Mouse (Mus musculus) midbrain, postnatal 0 days (tissue): Measurements from ENCODE around the gene Gm10272. TPM values are rescaled to one million over a fixed set of nuclear protein-coding genes. Genes with fewer than 3 reads are reported as not detected.
A peak's percentile ranks its signal among the peaks of the same experiment; 100 is the strongest.
"Not testable (repeated sequence)": the region's sequence is repeated elsewhere in the genome, so short reads cannot be mapped to it uniquely, and the experiment has no call there.

Experiments
- ATAC-seq: fragments of 200-750 bp; cut with Nextera tagmentation; 2 replicates; pipeline ENCODE4 v1.8.0; 2017; ENCODE audit warnings: moderate number of reproducible peaks, mild to moderate bottlenecking, moderate TSS enrichment, moderate library complexity; ENCODE audit not compliant: low FRiP score
- DNase-seq: peaks from one replicate; pipeline ENCODE4 v3.0.0-alpha.2; 2015; ENCODE audit warnings: low spot score
- H3K27ac ChIP-seq: fragments of 300-500 bp; sonication (generic); 2 replicates; pipeline ENCODE4 v1.5.1; 2014; ENCODE audit warnings: low read depth, mild to moderate bottlenecking, low read length, mixed read lengths
- H3K27me3 ChIP-seq: fragments of 300-500 bp; sonication (generic); 2 replicates; pipeline ENCODE4 v1.6.1; 2014; ENCODE audit warnings: low read length, control low read depth, mixed read lengths; ENCODE audit not compliant: insufficient read depth
- H3K36me3 ChIP-seq: fragments of 300-500 bp; sonication (generic); 2 replicates; pipeline ENCODE4 v1.6.1; 2014; ENCODE audit warnings: low read length, control low read depth, mixed read lengths; ENCODE audit not compliant: insufficient read depth
- H3K4me1 ChIP-seq: fragments of 300-500 bp; sonication (generic); 2 replicates; pipeline ENCODE4 v1.6.1; 2014; ENCODE audit warnings: mild to moderate bottlenecking, control low read depth, antibody characterized with exemption, low read length, mixed read lengths; ENCODE audit not compliant: insufficient read depth
- H3K4me2 ChIP-seq: fragments of 300-500 bp; sonication (generic); 2 replicates; pipeline ENCODE4 v1.6.1; 2014; ENCODE audit warnings: low read depth, mild to moderate bottlenecking, low read length, mixed read lengths; ENCODE audit not compliant: poor library complexity, severe bottlenecking
- H3K4me3 ChIP-seq: fragments of 300-500 bp; sonication (generic); 2 replicates; pipeline ENCODE4 v1.5.1; 2014; ENCODE audit warnings: low read depth, mild to moderate bottlenecking, low read length, moderate library complexity
- H3K9ac ChIP-seq: fragments of 300-500 bp; sonication (generic); replicated peaks from 2 replicates; pipeline ENCODE4 v1.6.1; 2014; ENCODE audit warnings: mild to moderate bottlenecking, low read length, moderate library complexity, mixed read lengths; ENCODE audit not compliant: poor library complexity, severe bottlenecking
- H3K9me3 ChIP-seq: fragments of 300-500 bp; sonication (generic); 2 replicates; pipeline ENCODE4 v1.6.1; 2016; ENCODE audit warnings: low read length, control low read depth
- CTCF ChIP-seq: IDR thresholded peaks from 2 replicates; pipeline ENCODE4 v1.5.1; 2016; ENCODE audit warnings: antibody characterized with exemption, mild to moderate bottlenecking
- WGBS: fragments of 180-500 bp; shearing (Covaris S2); extraction: QIAGEN DNeasy Blood & Tissue Kit; methylation state at CpG from one replicate; pipeline ENCODE4 v1.1.7; 2014; 5-methylcytosine and 5-hydroxymethylcytosine counted together
- polyA plus RNA-seq: library from polyadenylated mRNA; unstranded; fragments of >200 nt; fragmentation: Nextera tagmentation; extraction: Ambion mirVana; gene quantifications from 2 replicates; pipeline ENCODE4 v1.2.1, GENCODE M21; 2015
- total RNA-seq: library from RNA; depleted of rRNA; stranded (reverse); fragments of >200 nt; gene quantifications from 2 replicates; pipeline ENCODE4 v1.2.3, GENCODE M21; 2014

Gene Gm10272
- total and polyA plus RNA-seq, 2 experiments from 2014 or later, result not detected

GRCm38 (mm10) chr10:77715507-77715906, 9.1 kb downstream of the Gm10272 start, which contains the start of gene Gm10142:
Gm10142 (plus strand) TSS chr10:77715807.
- Histone ChIP-seq H3K9ac (no peak within 1 kb of the TSS), H3K9me3 (0 out of 2 replicates have a peak, but pooled peaks cover 3% of the 10 kb centered on the region), H3K27me3 (no peaks in the 10 kb centered on the region), H3K4me1 (no peaks in the 10 kb centered on the region), H3K27ac (no peak within 1 kb of the TSS), H3K4me2 (no peak within 1 kb of the TSS), H3K36me3 (no peaks in the 10 kb centered on the region), H3K4me3 (no peak within 1 kb of the TSS)
- TF ChIP-seq CTCF, result no peak
- ATAC-seq (no peak), DNase-seq (no peak)
- 80% methylated on average over 1 of the region's 1 CpGs for WGBS

GRCm38 (mm10) chr10:77720299-77720698, 13.9 kb downstream of the Gm10272 start, which contains the start of gene Krtap12-1:
Krtap12-1 (plus strand) TSS chr10:77720599.
- H3K4me3 ChIP-seq, H3K9me3 ChIP-seq, DNase-seq, H3K9ac ChIP-seq, H3K4me2 ChIP-seq, H3K4me1 ChIP-seq, H3K27me3 ChIP-seq, H3K36me3 ChIP-seq, ATAC-seq, H3K27ac ChIP-seq: not testable (repeated sequence)
- WGBS, result 89% methylated on average over 1 of the region's 1 CpGs

GRCm38 (mm10) chr10:77724855-77725254, 18.4 kb downstream of the Gm10272 start:
- Histone ChIP-seq H3K27ac (no peak overlapping the region), H3K4me2 (no peak overlapping the region), H3K4me3 (no peak overlapping the region), H3K4me1 (no peaks in the 10 kb centered on the region), H3K9ac (no peak overlapping the region), H3K9me3 (no peaks in the 10 kb centered on the region), H3K27me3 (no peaks in the 10 kb centered on the region), H3K36me3 (no peaks in the 10 kb centered on the region)
- 73% methylated on average over 8 of the region's 8 CpGs for WGBS
- no peak for DNase-seq
- ATAC-seq, result no peak
- TF ChIP-seq CTCF, result no peak

GRCm38 (mm10) chr10:77726186-77726585, 19.8 kb downstream of the Gm10272 start, which contains the start of gene Gm10100:
Gm10100 (plus strand) TSS chr10:77726486.
- no peak for TF ChIP-seq CTCF
- H3K4me1 ChIP-seq, result no peaks in the 10 kb centered on the region
- H3K4me3 ChIP-seq, result no peak within 1 kb of the TSS
- H3K9ac ChIP-seq, result no peak within 1 kb of the TSS
- no peak for DNase-seq
- H3K27me3 ChIP-seq, result no peaks in the 10 kb centered on the region
- H3K27ac ChIP-seq, result no peak within 1 kb of the TSS
- no peak within 1 kb of the TSS for H3K4me2 ChIP-seq
- 37% methylated on average over 3 of the region's 3 CpGs for WGBS
- no peak for ATAC-seq
- H3K36me3 ChIP-seq, result no peaks in the 10 kb centered on the region
- no peaks in the 10 kb centered on the region for H3K9me3 ChIP-seq

- 71% methylated on average over 4 of the region's 4 CpGs for WGBS
- Histone ChIP-seq H3K27me3 (no peaks in the 10 kb centered on the region), H3K36me3 (no peaks in the 10 kb centered on the region), H3K27ac (no peak overlapping the region), H3K9ac (no peak overlapping the region), H3K4me2 (no peak overlapping the region), H3K4me3 (no peak overlapping the region), H3K4me1 (no peaks in the 10 kb centered on the region), H3K9me3 (no peaks in the 10 kb centered on the region)
- DNase-seq, result no peak
- TF ChIP-seq CTCF, result peak; percentile 41
- no peak for ATAC-seq
These were observed 21.9 kb downstream of the Gm10272 start for GRCm38 (mm10) chr10:77728280-77728679.

- ATAC-seq (no peak), DNase-seq (no peak)
- 57% methylated on average over 4 of the region's 4 CpGs for WGBS
- no peak overlapping the region for H3K4me2 ChIP-seq
- no peak overlapping the region for H3K27ac ChIP-seq
- no peak overlapping the region for H3K4me3 ChIP-seq
- no peaks in the 10 kb centered on the region for H3K36me3 ChIP-seq
- H3K27me3 ChIP-seq, result no peaks in the 10 kb centered on the region
- H3K9ac ChIP-seq, result no peak overlapping the region
- no peaks in the 10 kb centered on the region for H3K4me1 ChIP-seq
- TF ChIP-seq CTCF, result peak; percentile 46
- H3K9me3 ChIP-seq, result no peaks in the 10 kb centered on the region
These were observed 22.8 kb downstream of the Gm10272 start for GRCm38 (mm10) chr10:77729241-77729640.
